Mouse (Mus musculus) gastrocnemius, adult 8-10 months (tissue): ENCODE measurements at regions not wholly inside any gene's neighbourhood (a gene's known extent, or its start where the extent isn't known, plus 50 kb on each side); places are given as distances from the start of the nearest gene placed in this dataset.

ENCODE experiments used
- DNase-seq, 2 experiments: peaks; one replicate each; pipeline ENCODE4 v3.0.0; 2022; ENCODE audit warnings: low spot score in 2 of 2

DNA sequence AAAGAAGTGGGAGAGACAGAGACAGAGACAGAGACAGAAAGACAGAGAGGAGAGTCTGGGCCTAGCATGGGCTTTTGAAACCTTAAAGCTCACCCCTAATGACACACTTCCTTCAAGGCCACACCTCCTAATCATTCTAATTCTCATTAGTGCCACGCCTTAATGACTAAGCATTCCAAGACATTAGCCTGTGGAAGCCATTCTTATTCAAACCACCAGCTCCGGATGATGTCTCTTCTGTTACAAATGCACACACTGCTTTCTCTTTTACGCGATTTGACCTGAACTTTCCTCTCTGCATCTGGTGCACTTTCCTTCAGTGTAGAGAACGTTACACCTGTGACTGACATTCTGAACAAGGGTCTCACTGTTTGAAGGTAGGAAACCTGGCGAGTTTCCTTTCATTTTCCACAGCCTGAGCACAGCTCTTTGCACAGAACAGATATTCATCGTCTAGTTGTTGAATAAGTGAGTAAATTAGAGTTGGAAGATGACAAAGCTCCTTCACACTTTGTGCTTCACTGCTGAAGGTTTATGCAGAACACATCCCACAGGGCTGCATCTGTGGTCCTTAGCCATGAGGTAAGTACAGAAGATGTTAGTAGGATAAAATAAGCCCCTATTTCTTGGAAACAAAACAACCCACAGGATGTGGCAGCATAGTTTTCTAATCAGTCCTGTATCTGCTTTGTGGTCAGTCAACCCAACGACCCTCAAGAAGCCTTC, 116.8 kb downstream of the Faxc start:
- DNase-seq, result no peak

DNA sequence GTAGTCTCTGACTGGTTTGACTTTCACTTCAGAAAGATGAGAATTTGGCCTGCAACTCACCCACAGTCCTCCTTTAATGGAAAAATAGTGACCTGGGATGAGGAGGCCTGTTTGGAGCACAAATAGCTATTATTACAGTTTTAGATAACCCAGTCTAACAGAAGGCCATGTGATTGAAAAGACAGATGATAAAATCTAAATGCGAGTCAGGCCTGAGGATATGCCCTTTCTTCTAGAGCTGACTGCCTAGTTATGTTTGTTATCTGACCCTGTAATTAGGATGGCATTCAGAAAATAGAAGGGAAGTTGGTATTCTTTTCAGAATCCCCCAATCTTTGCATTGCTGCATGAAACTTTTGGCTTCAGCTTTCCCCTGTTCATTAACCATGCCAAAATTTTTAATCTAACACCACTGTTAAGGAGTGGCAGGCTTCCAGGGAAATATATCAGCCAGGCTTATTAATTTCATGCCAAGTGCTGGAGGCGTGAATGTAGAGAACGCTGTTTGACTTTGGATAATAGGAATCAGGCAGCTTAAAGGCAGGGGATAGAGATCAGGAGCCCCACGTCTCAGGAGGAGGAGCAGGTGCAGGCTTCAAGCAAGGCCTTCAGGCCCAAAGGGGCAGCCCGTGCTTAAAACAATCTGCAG, 135.8 kb downstream of the Faxc start:
- DNase-seq, result no peak

DNA sequence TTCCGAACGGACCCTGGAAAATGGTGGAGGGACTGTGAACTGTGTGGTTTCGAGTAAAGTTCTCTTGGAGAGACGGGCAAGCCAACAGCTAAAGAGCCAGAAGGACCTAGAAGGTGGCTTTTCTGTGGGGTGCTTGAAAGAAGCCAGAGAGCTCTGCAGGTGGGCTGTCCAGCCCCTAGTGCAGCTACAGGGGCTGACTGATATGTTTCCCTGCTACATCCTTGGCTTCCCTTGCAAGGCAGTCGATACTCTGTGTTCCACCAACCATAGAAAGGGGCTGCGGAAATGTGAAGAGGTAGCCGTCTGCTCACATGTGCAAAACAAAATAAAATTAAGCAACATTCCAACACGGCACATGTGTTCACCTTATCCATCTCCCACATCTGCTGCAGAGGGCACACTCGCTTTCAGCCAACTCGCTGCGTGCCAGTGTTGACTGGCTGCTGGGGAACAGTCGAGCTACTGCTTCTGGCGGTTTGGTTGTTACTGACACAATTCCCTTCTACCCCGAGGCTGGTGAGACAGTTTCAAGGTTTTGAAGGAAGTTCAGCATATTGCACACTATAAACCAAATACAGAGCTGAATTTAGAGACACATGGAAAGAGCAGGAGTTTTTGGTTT, 136.7 kb downstream of the Faxc start:
- no peak for DNase-seq

DNA sequence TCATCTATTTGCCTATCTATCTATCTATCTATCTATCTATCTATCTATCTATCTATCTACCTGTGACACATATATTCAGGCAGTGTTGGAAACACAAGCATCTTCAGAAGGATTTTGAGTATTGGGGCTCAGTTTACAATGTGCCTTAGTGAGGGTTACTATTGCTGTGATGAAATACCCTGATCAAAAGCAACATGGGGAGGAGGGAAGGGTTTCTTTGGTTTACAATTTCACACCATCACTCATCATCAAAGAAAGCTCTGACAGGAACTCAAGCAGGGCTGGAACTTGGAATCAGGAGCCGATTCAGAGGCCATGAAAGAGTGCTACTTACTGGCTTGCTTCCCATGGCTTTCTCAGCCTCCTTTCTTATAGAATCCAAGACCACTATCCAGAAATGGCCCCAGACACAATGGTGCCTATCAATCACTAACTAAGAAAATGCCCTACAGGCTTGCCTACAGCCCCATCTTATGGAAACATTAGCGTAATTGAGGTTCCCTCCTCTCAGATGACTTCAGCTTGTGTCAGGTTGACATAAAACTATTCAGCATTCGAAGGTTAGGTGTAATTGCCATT, 157.2 kb downstream of the Faxc start:
- DNase-seq, result no peak

DNA sequence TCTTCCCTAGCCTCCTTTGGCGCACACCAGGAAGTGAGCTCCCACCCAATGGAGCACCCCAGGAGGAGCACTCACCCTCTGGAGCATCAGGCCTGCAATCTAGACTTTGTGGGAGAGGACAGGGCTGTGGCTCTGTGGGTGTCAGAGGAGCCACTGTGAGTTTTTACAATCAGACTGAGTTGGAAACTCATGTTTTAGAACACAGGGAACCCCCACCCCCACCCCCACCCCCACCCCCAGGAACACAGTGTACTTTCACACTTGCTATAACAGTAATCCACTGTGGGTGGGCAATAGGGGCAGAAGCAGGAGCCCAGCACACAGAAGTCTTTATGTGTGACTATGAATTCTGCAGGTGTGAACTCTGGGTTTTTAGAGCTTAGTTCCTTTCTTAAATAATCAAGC, 158.5 kb downstream of the Faxc start:
- no peak for DNase-seq

DNA sequence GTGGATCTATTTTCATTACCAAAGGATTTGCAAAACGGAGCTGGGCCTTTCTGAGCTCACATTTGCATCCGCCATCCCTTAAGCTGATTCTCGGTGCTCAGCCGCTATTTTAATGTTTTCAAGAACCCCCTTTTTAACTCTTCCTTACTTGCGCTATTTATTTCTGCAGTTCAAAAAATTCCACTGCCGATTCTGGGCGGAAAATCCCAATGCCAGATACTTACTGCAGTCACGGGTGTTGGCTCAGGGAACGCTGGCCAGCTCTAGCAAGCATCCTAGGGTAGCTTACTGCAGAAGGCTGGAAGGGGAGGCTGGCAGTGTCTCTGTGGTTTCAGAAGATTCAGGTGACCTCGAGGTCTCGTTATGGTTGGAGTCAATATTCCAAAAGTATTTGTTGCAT, 159.4 kb downstream of the Faxc start:
- DNase-seq, result no peak

DNA sequence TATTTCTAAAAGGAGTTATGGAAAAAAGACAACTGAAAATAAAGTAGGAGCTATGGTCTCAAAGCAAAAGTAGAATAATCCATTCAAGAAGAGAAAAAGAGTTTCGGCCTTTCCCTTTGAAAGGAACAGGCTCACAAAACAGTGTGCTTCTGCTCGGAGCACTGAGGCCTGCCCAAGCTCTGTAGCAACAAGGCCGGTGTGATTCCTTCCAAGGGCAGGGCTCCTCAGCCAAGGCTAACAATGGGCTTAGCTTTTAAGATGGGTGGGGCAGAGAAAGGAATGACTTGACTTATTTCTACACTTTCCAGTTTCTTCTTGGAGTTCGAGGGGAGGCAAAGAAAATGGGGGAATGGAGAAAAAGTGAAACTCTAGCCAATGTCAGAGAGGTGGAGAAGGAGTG, 161.4 kb downstream of the Faxc start:
- DNase-seq, result no peak

DNA sequence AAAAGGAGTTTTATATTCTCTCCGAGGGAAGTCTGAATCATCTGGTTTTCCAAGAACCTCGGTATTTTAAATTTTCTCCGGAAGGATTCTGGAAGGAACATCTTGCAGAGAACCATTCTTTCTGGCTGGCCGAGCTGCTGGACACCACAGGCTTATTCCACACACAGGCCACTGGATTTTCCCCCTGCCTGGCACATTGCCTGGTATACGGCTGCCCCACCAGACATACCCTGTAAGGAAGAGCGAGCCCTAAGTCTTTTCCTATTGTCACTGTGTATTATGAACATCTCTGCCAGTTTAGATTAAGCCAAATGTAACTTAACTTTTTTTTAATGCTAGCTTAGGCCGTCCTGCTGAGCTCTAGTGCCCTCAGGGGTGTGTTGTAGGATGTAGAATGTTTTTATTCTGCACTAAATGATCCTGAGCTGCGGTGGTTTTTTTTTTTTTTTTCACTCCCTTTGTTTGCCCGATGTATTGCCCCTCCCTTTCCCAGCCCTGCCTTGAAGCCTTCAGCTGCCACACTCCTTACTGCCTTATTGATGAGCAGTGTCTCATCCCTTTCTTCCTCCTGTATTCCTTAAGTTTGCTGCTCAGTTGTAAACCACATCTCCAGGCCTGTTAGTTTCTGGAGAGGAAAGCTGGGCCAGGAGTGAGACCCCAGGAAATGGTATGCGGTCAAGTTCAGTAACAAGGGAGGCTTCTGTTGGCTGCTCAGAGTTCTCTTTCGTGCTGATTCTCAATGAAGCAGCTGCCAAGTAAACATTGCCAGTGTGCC, 164.3 kb downstream of the Faxc start:
- DNase-seq, result no peak

DNA sequence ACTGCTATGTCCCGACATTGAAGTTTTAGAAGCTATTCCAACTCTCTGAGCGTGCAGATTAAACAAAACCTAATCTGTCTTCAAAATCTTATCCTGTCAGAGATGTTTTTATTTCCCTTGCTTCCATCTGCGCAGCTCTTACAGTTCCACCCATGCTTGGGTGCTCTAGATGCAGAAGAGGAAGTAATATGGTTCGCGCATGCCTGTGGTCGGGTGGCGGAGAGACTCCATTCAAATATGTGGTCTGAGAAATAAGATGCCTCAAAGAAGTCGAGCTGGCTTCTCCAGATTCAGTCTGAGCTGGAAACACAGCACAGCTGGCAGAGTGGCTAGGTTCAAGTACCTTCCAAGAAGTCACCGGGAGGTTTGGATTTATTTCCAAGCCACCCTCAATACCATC, 167.5 kb downstream of the Faxc start:
- no peak for DNase-seq

DNA sequence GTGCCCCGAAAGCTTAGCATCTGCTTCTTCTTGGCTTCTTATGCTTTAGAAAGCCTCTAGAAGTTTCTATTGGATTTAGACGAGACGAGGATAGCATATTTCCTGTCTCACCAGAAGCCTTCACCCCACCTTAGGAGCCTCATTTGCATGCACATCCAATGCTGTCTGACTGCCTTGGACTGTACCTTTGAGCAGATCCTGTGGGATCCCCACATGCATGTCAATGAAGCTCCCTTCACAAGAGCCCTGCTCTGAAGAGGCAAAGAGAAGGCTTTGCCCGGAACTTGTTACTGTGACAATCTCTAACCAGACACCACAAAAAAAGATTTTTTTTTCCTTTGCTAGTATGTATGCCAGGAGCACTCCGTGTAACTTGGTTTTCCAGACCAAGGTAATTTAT, 171.3 kb downstream of the Faxc start:
- no peak for DNase-seq

DNA sequence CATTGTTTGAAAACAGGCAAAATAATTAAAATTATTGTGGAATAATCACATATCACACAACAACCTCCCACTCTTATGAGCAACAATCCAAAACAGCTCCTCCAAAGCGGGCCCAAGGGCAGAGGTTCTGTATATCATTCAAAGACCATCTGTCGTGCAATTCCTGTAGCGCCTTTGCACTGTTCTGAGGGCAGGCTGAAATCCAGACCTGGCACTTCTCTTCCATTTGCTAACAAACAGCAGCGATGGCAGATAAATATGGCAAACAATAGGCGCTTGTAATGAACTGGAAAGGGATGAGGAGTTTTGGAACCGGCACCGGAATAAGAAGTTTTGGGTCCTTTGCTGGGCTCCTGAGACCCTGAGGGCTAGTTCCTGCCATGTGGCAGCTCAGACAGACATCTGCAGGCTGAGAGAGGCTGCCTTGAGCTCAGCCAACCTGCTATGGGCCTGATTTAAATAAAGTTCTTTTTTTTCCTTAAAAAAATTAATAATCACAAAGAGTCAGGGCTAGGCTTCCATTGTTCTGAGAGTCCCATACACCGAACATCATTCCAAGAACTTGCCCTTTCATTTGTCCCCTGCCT, 172.0 kb downstream of the Faxc start:
- no peak for DNase-seq

DNA sequence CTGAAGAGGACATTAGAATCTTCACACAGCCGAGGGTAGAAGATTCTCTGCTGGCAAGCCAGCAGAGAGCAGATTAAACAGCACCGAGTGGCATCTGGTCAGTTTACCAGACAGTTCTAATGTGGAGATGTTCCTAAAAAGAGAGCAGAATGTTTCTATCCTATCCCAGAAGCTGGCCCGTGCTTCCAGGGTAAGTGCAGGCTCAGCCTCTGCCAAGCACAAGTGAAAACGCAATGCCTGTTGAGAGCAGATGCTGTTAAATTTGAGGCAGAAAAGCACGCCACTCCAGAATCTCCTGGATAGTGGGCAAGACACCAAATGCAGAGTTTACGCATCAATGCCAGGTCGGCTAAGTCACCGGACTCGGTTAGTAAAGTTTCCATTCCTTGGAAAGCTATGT, 175.8 kb downstream of the Faxc start:
- DNase-seq, result no peak

DNA sequence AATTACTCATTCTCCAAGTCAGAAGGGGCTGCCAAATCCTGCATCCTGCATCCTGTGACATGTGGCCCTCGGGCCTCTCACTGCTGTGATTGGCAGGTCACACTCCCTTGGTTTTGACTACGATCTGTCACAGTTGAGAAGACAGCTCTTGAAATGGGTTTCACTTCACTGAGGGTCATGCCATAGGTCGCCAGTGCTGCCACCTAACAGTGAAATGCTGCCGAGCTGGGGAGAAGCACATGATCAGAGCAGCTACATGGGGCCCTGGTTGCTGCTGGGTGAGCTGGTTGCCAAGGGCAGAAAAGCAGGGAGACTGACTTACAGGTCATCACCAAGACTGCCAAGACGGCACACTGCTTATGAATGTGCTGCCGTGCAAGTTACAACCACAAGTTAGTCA, 178.3 kb downstream of the Faxc start:
- DNase-seq, result no peak

DNA sequence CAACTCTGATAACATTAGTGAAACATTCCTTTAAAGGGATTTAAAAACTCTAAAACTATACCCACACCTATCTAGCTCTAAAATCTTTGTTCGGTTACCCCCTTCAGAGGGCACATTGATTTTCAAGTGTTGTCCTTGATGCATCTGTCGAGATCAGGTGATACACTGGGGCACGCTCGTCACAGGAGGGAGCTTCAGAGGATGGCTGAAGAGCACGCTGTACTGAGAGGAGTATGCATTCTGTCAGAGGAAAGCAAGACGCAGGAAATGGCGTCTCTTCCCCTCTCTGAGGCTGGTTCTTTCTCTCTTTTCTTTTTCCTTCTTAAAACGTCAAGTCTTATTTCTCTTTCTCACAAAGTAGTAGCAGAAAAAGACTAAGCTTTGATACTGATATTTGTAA, 179.3 kb downstream of the Faxc start:
- no peak for DNase-seq

DNA sequence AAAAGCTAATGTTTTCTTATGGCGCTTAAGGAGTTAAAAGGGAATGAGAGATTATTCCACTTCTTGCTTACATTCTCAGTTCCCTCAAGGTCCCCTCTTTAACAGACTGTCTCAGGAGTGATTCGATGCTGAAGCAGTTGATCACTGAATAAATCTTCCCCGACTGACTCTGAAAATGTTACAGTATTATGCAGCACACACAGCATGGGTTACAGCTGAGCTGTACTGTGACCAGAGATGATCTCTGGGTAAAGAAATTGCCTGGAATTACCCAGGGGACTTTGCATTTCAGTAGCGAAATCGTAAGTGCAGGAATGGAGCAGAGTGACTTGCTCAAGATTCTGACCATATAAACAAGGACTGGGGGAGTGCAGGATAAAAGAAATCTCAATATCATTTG, 181.1 kb downstream of the Faxc start:
- DNase-seq, result no peak

DNA sequence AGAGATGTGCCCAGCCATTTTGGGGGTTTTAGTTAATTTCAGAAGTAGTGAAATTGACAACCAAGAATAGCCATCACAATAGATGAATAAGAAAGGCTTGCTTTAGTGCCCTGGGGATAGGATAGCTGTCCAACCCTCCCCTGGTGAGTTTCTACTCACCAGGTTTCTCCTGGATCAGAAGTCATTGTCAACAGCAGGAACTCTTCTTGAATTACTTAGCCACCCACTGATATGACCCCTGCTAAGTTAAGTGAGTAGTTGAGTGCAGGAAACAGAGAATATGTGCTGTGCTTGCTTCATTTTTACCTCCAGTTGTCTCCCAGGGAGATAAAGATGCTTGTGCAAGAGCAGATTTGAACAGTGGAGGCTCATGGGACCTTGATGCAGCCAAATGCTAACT, 183.3 kb downstream of the Faxc start:
- no peak for DNase-seq

DNA sequence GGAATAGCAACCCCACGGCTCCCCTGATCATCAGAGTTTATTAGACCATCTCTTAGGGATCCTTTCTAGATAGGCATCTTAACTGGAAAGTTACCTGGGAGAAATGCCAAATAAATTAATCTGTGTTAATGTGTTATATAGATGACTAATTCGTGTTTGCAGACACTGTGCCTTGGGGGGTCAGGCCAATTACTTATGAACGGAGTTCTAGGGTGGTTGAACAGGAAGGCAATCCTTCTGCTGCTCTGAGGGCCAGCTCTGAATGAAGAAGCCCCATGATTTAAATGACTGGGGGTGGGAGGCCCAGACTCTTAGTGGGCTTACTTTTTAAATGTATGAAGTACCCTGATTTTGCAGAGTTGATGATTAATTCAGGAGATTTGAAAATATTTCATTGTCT, 188.7 kb downstream of the Faxc start:
- no peak for DNase-seq

DNA sequence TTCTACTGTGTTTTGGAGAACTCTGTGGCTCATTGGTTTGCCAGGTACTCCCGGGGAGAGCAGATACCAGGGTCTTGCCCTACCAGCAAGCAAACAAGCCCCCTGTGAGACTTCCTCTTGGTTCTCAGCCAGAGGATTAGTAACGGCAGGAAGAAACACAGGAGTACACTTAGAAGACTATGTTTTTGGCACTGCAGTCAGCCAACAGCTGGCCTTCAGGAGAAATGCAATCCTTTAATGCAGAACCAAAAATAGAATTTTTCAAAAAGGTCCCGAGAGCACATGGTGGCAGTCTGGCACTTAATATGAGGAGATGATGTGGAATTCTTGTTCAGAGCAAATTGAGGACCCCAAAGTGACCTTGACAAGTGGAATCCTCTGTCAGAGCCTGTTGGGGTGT, 189.8 kb downstream of the Faxc start:
- no peak for DNase-seq

DNA sequence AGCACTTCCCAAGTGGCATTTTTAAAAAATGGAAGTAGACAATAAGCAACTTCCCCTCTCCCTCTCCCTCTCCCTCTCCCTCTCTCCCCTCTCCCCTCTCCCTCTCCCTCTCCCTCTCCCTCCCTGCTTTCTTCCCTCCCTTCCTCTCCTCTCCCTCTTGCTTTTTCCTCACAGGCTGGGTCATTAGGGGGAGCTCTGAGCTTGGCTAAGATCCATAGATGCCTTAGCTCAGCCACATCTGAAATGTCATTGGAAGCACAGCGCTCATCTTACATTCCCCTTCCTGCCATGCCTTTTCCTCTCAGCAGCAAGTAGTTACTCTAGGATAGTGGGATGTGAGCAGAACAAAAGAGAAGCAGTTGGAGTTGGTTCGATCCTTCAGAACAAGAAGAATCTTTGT, 190.3 kb downstream of the Faxc start:
- no peak for DNase-seq

DNA sequence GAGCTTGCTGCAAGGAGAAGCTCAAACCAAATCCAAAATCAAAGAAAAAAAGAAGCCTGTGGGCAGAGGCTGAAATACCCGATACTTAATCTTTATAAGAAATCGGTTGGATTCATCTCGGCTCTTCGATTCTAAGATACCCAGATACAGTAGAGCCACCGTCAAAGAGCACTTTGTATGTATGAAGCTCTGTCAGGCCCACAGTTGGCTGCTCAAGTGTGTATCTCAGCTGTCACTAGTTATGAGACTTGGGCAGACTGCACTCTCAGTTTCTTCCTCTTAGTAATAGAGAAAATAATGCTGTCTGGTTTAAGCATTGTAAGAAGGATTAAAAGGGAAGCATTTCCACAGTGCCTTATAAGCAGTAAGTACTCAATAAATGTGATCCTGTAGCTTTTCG, 193.7 kb downstream of the Faxc start:
- no peak for DNase-seq

DNA sequence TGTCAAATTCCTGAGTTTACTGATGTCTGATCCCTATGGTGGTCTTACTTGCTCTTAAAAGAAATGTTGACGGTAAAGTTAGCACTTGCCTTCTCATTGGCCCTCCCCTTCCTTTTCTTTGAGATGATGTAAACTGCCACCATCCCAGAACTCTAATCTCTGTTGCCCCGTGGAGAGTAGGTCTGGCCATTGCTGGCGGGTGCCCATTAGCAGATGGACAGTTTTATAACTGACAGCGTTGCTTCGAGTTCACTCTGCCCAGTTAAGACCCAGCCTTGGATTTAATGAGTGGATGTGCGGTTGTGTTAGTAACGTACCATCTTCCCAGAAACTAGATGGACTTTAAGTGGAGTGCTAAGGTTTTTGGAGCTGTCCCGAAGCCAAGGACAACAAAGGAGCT, 199.4 kb downstream of the Faxc start:
- no peak for DNase-seq
